Mouse (Mus musculus) thymus, adult 18-20 months (tissue): ENCODE data around the gene Zfp712.

Experiments used
- DNase-seq, 2 experiments: peaks; one replicate each; pipeline ENCODE4 v3.0.0; 2022; ENCODE audit warnings: mixed read lengths in 2 of 2

Zfp712 gene

GRCm38 (mm10) chr13:67060786-67061358, at the start of gene Zfp712:
TSS of gene Zfp712 (minus strand) at chr13:67061170.
- peak; percentile 77 to 85 for DNase-seq

- DNase-seq = peak; percentile 36 to 56
Observed at GRCm38 (mm10) chr13:67108821-67109206, 47.8 kb upstream of the Zfp712 start.

- peak; percentile 71 to 88 for DNase-seq
Observed at GRCm38 (mm10) chr13:67108194-67108820, 47.3 kb upstream of the Zfp712 start, which contains the start of gene Gm28557. TSS of gene Gm28557 (minus strand) at chr13:67108604.

DNA sequence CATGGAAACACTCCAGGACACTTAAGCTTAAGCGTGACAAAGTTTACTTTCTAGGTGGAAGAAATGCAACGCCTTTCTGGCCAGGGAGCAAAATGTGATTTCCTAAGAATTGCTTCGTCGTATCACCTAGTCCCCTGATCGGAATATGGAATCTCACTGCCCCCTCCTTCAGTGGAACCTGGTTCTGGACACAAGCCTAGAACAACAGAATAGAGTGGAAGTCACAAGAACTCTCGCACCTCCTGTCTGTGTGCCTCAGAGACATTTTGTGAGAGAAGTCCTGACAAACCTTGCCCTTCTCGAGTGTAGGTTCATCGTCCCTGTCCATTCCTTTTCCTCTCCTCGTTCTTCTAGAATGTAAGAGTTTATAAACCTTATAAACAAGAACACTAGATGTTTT, 46.7 kb upstream of the Zfp712 start:
- no peak for DNase-seq

GRCm38 (mm10) chr13:67097876-67098275, 36.9 kb upstream of the Zfp712 start, which contains the start of gene Zfp708:
TSS of gene Zfp708 (minus strand) at chr13:67097976.
- no peak for DNase-seq

GRCm38 (mm10) chr13:67090154-67090553, 29.2 kb upstream of the Zfp712 start:
- no peak for DNase-seq

DNA sequence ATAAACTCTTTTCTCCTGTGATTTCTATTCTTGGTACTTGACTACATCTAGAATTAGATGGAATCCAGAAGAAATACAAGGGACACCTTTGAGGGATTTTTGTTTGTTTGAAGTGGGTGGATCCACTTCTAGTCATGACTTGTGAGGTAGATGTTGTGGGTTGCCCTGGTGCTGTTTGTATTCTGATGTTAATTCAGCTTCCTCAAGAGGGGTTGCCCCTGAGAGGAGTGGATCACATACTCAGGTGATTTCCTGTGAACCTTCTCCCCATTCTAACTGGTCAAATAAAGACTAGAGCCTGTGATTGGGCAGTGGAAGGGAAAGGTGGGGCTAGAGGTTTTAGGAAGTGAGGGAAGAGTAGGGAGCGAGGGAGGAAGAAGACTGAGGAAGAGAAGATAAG, 21.0 kb upstream of the Zfp712 start:
- DNase-seq = no peak

DNA sequence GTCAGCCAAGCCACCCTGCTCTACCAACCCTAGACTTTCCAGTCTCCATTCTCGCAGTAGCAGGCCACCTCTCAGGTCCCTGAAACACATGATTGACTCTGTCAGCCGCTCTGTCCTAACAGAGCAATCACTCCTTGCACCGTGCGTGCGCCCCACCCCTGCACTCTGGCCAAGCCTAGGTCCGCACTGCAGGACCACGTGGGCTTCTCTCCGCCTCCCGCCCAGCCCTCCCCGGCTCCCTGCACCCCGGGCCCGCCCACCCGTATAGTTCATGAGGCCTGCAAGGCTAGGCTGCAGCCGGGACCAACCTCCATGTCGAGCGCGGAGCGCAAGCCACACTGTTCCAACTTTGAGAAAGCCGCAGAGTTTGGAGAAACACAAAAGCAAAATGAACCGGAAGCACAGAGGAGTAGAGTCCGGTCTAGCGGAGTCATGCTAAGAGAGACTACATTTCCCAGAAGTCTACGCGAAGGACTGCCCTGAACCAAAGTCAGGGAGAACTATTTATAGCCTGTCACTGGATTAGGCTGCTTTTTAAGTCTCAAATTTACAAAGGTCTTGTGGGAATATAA, 20.3 kb upstream of the Zfp712 start:
- DNase-seq = peak; percentile 42 to 56

- DNase-seq = no peak
Observed at GRCm38 (mm10) chr13:67077244-67077643, 16.3 kb upstream of the Zfp712 start.

DNA sequence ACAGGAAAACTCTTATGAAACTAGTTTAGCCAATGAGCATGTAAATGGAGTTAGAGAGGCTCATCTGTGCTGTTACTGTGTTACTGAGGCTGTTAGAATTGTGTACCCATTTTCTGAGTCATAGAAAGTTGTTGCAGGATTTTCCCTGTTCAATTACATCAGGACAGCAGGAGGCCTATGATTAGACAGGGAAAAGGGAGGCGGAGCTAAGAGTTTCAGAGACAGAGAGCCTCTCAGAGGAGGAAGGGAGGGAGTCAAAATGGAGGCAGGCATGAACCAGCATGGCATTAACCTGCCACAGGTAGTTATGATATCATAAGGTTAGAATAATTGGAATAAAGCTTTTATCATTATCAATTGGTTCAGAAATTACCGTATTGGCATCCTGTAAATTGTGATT, 11.8 kb upstream of the Zfp712 start:
- no peak for DNase-seq

DNA sequence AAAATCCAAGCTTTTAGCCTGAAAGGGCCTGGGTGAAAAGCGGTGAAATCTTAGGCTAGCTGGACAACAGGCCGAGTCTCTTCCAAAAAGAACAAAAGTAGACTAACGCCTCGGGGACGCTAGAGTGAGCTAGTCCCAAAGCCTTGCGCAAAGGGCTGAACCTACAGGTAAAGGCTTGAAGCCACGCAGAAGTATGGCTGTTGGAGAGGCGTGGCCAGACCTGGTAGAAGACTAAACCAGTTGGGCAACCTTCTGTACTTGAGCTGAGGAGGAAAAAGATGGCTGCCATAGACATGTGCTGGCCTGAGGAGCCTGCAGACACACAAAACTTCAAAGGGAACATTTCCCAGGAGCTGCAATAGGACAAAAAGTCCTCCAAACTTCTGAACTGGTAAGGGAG, 4.4 kb upstream of the Zfp712 start:
- no peak for DNase-seq

DNA sequence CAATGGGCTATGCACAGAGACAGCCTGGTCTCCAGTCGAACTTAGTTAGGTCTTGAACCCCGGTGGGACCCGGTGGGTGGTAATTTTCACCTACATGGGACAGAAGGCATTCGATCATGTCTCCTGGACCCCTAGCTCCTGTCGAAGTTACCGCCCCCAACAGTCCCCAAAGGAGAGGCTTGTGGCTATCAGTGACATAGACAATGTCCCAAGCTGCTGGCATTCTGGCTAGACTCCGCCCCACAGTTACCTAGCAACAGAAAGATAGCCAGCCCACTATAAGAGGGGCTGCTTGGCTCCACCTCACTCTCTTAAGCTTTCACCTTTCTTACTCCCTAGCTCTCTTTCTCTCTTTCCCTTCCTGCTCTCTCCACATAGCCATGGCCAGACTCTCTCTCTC, 1.5 kb upstream of the Zfp712 start:
- no peak for DNase-seq

GRCm38 (mm10) chr13:67060161-67060785, 697 bp downstream of the Zfp712 start:
- no peak for DNase-seq
